Mouse (Mus musculus) lung, embryonic 14.5 days (tissue): ENCODE results near the gene Trim50. TPM values are rescaled to one million over a fixed set of nuclear protein-coding genes. Genes with fewer than 3 reads are reported as not detected.

Experiments used
- ATAC-seq: fragments of 200-750 bp; cut with Nextera tagmentation; 2 replicates; pipeline ENCODE4 v1.8.0; 2017; ENCODE audit warnings: mild to moderate bottlenecking, moderate TSS enrichment, moderate library complexity; ENCODE audit not compliant: insufficient read depth
- DNase-seq: peaks from one replicate; pipeline ENCODE4 v3.0.0-alpha.2; 2015
- H3K27ac ChIP-seq: fragments of 300-500 bp; sonication (generic); 2 replicates; pipeline ENCODE4 v1.5.1; 2014; ENCODE audit warnings: low read depth, mild to moderate bottlenecking, moderate library complexity
- H3K27me3 ChIP-seq: fragments of 300-500 bp; sonication (generic); 2 replicates; pipeline ENCODE4 v1.6.1; 2014; ENCODE audit warnings: low read length, control low read depth; ENCODE audit not compliant: insufficient read depth
- H3K36me3 ChIP-seq: fragments of 300-500 bp; sonication (generic); 2 replicates; pipeline ENCODE4 v1.6.1; 2014; ENCODE audit warnings: control low read depth; ENCODE audit not compliant: insufficient read depth
- H3K4me1 ChIP-seq: fragments of 300-500 bp; sonication (generic); 2 replicates; pipeline ENCODE4 v1.6.1; 2014; ENCODE audit warnings: antibody characterized with exemption, control low read depth; ENCODE audit not compliant: insufficient read depth
- H3K4me2 ChIP-seq: fragments of 300-500 bp; sonication (generic); 2 replicates; pipeline ENCODE4 v1.6.1; 2014; ENCODE audit warnings: mild to moderate bottlenecking
- H3K4me3 ChIP-seq: fragments of 300-500 bp; sonication (generic); 2 replicates; pipeline ENCODE4 v1.5.1; 2014; ENCODE audit warnings: low read depth, low read length
- H3K9ac ChIP-seq: fragments of 300-500 bp; sonication (generic); 2 replicates; pipeline ENCODE4 v1.6.1; 2014
- H3K9me3 ChIP-seq: fragments of 300-500 bp; sonication (generic); 2 replicates; pipeline ENCODE4 v1.6.1; 2016; ENCODE audit warnings: low read depth, low read length, control low read depth
- CTCF ChIP-seq: IDR thresholded peaks from 2 replicates; pipeline ENCODE4 v1.5.1; 2016; ENCODE audit warnings: antibody characterized with exemption, low read depth
- WGBS: fragments of 180-500 bp; shearing (Covaris S2); extraction: QIAGEN DNeasy Blood & Tissue Kit; methylation state at CpG from one replicate; pipeline ENCODE4 v1.1.7; 2014; 5-methylcytosine and 5-hydroxymethylcytosine counted together
- polyA plus RNA-seq: library from polyadenylated mRNA; unstranded; fragments of >200 nt; fragmentation: Nextera tagmentation; extraction: Ambion mirVana; gene quantifications from 2 replicates; pipeline ENCODE4 v1.2.1, GENCODE M21; 2014

The Trim50 gene
- not detected in 2 replicates for polyA plus RNA-seq

DNA sequence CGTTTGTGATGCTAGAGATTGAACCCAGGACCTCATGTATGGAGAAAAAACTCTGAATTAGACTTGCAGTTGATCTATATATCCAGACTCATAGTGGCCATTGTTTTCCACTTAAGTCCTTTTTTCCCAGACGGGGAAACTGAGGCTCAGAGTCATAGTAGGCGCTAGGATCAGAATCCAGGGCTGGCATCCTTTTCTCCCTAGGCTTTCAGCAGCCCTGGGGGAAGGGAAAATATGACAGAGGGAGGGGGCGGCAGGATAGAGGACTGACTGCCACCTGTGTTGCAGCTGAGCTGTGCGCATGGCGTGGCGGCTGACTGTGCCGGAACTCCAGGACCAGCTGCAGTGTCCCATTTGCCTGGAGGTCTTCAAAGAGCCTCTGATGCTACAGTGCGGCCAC is at the start of gene Trim50:
Trim50 (plus strand) TSS at position 301 of the 400 bp plus-strand sequence.
- H3K4me2 ChIP-seq: no peak within 1 kb of the TSS
- TF ChIP-seq CTCF: no peak
- WGBS: 42% methylated on average over 9 of the region's 9 CpGs
- H3K27ac ChIP-seq: no peak within 1 kb of the TSS
- H3K9ac ChIP-seq: no peak within 1 kb of the TSS
- H3K4me1 ChIP-seq: no peaks in the 10 kb centered on the region
- H3K9me3 ChIP-seq: peaks cover 9% of the 10 kb centered on the region
- no peak within 1 kb of the TSS for H3K4me3 ChIP-seq
- DNase-seq (no peak), ATAC-seq (no peak)
- H3K36me3 ChIP-seq: no peaks in the 10 kb centered on the region
- no peaks in the 10 kb centered on the region for H3K27me3 ChIP-seq

- WGBS: 24% methylated on average over 10 of the region's 10 CpGs
- H3K4me2 ChIP-seq: no peak overlapping the region
- H3K36me3 ChIP-seq: no peaks in the 10 kb centered on the region
- H3K27ac ChIP-seq: no peak overlapping the region
- no peak overlapping the region for H3K9ac ChIP-seq
- H3K27me3 ChIP-seq: no peaks in the 10 kb centered on the region
- ATAC-seq: no peak
- H3K9me3 ChIP-seq: no peaks in the 10 kb centered on the region
- no peak for DNase-seq
- H3K4me3 ChIP-seq: no peak overlapping the region
- no peaks in the 10 kb centered on the region for H3K4me1 ChIP-seq
- no peak for TF ChIP-seq CTCF
These were observed 46.7 kb upstream of the Trim50 start for GRCm38 (mm10) chr5:135306321-135306965.

DNA sequence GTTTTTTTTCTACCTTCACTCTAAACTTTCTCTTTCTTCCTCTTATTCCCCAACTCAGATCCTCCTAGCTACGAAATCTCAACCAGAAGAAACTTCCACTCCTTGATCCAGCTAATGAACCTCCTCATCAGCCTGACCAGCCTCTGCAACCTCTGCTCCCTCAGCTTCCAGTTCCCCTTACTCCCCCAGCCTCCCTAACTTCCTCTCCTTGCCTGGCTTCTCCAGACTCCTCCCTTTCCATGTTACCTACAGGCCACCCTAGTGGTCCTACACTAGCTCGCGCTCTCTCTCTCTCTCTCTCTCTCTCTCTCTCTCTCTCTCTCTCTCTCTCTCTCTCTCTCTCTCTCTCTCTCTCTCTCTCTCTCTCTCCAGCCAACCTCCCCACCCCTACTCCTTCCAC is 36.9 kb upstream of the Trim50 start:
- 64% methylated on average over 3 of the region's 3 CpGs for WGBS
- Histone ChIP-seq H3K36me3 (no peaks in the 10 kb centered on the region), H3K4me2 (no peak overlapping the region), H3K27me3 (no peaks in the 10 kb centered on the region), H3K9ac (no peak overlapping the region), H3K4me1 (no peaks in the 10 kb centered on the region), H3K27ac (no peak overlapping the region), H3K4me3 (no peak overlapping the region), H3K9me3 (no peaks in the 10 kb centered on the region)
- DNase-seq: no peak
- no peak for TF ChIP-seq CTCF
- no peak for ATAC-seq

- H3K27ac ChIP-seq: no peak overlapping the region
- H3K4me2 ChIP-seq: no peak overlapping the region
- 52% methylated on average over 2 of the region's 2 CpGs for WGBS
- no peak for TF ChIP-seq CTCF
- no peaks in the 10 kb centered on the region for H3K4me1 ChIP-seq
- DNase-seq (no peak), ATAC-seq (no peak)
- H3K36me3 ChIP-seq: no peaks in the 10 kb centered on the region
- no peaks in the 10 kb centered on the region for H3K9me3 ChIP-seq
- H3K27me3 ChIP-seq: no peaks in the 10 kb centered on the region
- no peak overlapping the region for H3K9ac ChIP-seq
- no peak overlapping the region for H3K4me3 ChIP-seq
These were observed 33.2 kb upstream of the Trim50 start for GRCm38 (mm10) chr5:135319856-135320255.

GRCm38 (mm10) chr5:135322197-135322596 is 30.9 kb upstream of the Trim50 start:
- H3K4me1 ChIP-seq: no peaks in the 10 kb centered on the region
- no peaks in the 10 kb centered on the region for H3K9me3 ChIP-seq
- H3K4me2 ChIP-seq: no peak overlapping the region
- no peaks in the 10 kb centered on the region for H3K27me3 ChIP-seq
- H3K36me3 ChIP-seq: no peaks in the 10 kb centered on the region
- no peak overlapping the region for H3K27ac ChIP-seq
- ATAC-seq (no peak), DNase-seq (no peak)
- TF ChIP-seq CTCF: no peak
- WGBS: 84% methylated on average over 1 of the region's 1 CpGs
- no peak overlapping the region for H3K9ac ChIP-seq
- H3K4me3 ChIP-seq: no peak overlapping the region

DNA sequence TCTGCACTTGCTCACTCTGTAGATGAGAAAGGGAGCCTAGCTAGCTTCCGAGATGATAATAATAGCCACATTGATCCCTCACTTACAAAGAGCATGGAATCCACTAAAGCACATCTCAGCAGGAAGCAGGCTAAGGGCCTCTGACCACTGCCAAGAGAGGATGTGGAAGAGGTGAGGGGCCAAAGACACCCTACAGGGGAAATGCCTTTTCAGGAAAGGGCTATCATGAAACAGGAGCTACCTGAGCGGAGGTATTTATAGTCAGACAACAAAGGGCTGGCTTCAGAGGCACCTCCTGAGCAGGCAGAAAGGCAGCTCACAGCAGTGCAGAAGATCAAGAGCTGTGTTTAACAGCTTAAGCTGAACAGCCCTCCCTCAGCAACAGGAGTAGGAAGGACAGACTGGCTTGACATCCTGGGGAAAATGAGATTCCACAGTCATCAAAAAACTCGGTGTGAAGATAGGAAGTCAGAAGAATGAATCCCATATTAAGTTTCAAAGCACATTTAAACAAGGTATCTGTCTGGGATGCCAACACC is 26.9 kb upstream of the Trim50 start:
- Histone ChIP-seq H3K27me3 (no peaks in the 10 kb centered on the region), H3K9ac (no peak overlapping the region), H3K36me3 (no peaks in the 10 kb centered on the region), H3K9me3 (no peaks in the 10 kb centered on the region), H3K4me1 (no peaks in the 10 kb centered on the region), H3K27ac (no peak overlapping the region), H3K4me3 (no peak overlapping the region), H3K4me2 (no peak overlapping the region)
- ATAC-seq (no peak), DNase-seq (no peak)
- WGBS: 17% methylated on average over 3 of the region's 3 CpGs
- no peak for TF ChIP-seq CTCF

DNA sequence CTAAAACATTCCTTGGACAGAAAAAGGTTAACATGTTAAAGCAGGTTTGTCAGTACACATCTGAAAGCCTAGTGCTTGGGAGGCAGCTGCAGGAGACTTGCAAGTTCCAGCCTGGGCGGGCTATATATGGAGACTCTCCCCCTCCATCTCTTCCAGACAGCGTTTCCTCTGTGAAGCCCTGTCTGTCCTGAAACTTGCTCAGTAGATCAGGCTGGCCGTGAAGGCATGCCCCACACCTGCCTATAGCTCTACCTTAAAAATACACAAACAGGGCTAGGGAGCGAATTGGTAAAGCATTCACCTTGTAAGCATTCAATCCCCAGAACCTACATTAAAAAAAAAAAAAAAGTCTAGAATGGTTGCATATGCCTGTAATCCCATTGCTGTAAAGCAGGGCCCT is 23.6 kb upstream of the Trim50 start:
- H3K27ac ChIP-seq: no peak overlapping the region

More for the DNA sequence above, 23.6 kb upstream of the Trim50 start:
- Histone ChIP-seq H3K36me3 (no peaks in the 10 kb centered on the region), H3K4me2 (no peak overlapping the region), H3K9me3 (no peaks in the 10 kb centered on the region), H3K27me3 (no peaks in the 10 kb centered on the region), H3K4me1 (no peaks in the 10 kb centered on the region), H3K9ac (no peak overlapping the region), H3K4me3 (no peak overlapping the region)
- DNase-seq (no peak), ATAC-seq (no peak)
- 72% methylated on average over 4 of the region's 4 CpGs for WGBS
- TF ChIP-seq CTCF: no peak
